Mouse (Mus musculus): ENCODE results near the gene Six2. TPM values are rescaled to one million over a fixed set of nuclear protein-coding genes. Genes with fewer than 3 reads are reported as not detected.

Gene Six2
- polyA plus RNA-seq, 1 experiment from 2014 or later, result 1.0 TPM

Other genes starting within 250 kb of the Six2 start
- gene Six3, start 74.7 kb downstream of the Six2 start, polyA plus RNA-seq (2015; fragmentation: Nextera tagmentation; extraction: Ambion mirVana), result 0.85 and 0.97 TPM in 2 replicates